Mouse (Mus musculus): ENCODE results near the gene Tmem248. TPM values are rescaled to one million over a fixed set of nuclear protein-coding genes. Genes with fewer than 3 reads are reported as not detected.

Tmem248 gene
- polyA plus RNA-seq (2012; ENCODE audit: insufficient read depth, insufficient read length, missing spikeins) = 30.3 and 33.4 TPM in 2 replicates

- TF ChIP-seq POLR2A (IDR thresholded peaks at IDR 0.05; ENCODE audit: borderline replicate concordance, low read depth, low read length) (no peak), CTCF (IDR thresholded peaks at IDR 0.05; ENCODE audit: low read depth, low read length) (no peak)
- Histone ChIP-seq H3K4me1 (ENCODE audit: control insufficient read depth, insufficient read depth, low read length) (peaks cover 14% of the 10 kb centered on the region), H3K4me3 (ENCODE audit: insufficient read depth, low read length) (no peak within 1 kb of the TSS), H3K27ac (ENCODE audit: insufficient read depth, low read depth, low read length) (no peak within 1 kb of the TSS)
Observed at GRCm38 (mm10) chr5:130216781-130217180, at the start of gene Tmem248. Gene Tmem248 (plus strand): TSS chr5:130217081.

- Histone ChIP-seq H3K4me1 (ENCODE audit: control insufficient read depth, insufficient read depth, low read length) (peaks cover 20% of the 10 kb centered on the region), H3K27ac (ENCODE audit: insufficient read depth, low read depth, low read length) (no peak overlapping the region)
- TF ChIP-seq CTCF (IDR thresholded peaks at IDR 0.05; ENCODE audit: low read depth, low read length) = no peak
- TF ChIP-seq POLR2A (IDR thresholded peaks at IDR 0.05; ENCODE audit: borderline replicate concordance, low read depth, low read length) = no peak
Observed at GRCm38 (mm10) chr5:130169109-130169508, 47.8 kb upstream of the Tmem248 start.

GRCm38 (mm10) chr5:130170666-130171422 lies 46.0 kb upstream of the Tmem248 start:
- no peak for TF ChIP-seq POLR2A (IDR thresholded peaks at IDR 0.05; ENCODE audit: borderline replicate concordance, low read depth, low read length)
- TF ChIP-seq CTCF (IDR thresholded peaks at IDR 0.05; ENCODE audit: low read depth, low read length) = no peak
- Histone ChIP-seq H3K4me1 (ENCODE audit: control insufficient read depth, insufficient read depth, low read length) (peaks cover 23% of the 10 kb centered on the region), H3K4me3 (ENCODE audit: insufficient read depth, low read length) (peak overlapping the region; percentile 56), H3K27ac (ENCODE audit: insufficient read depth, low read depth, low read length) (peak overlapping the region; percentile 69)

More at GRCm38 (mm10) chr5:130169109-130169508, 47.8 kb upstream of the Tmem248 start:
- no peak overlapping the region for H3K4me3 ChIP-seq (ENCODE audit: insufficient read depth, low read length)

- Histone ChIP-seq H3K4me1 (ENCODE audit: control insufficient read depth, insufficient read depth, low read length) (peaks cover 23% of the 10 kb centered on the region), H3K4me3 (ENCODE audit: insufficient read depth, low read length) (peak within 1 kb of the TSS; percentile 64), H3K27ac (ENCODE audit: insufficient read depth, low read depth, low read length) (peak within 1 kb of the TSS; percentile 70)
- no peak for TF ChIP-seq CTCF (IDR thresholded peaks at IDR 0.05; ENCODE audit: low read depth, low read length)
- TF ChIP-seq POLR2A (IDR thresholded peaks at IDR 0.05; ENCODE audit: borderline replicate concordance, low read depth, low read length) = no peak; the same call in 1 of the 2 replicates
Observed at GRCm38 (mm10) chr5:130171423-130171954, 45.4 kb upstream of the Tmem248 start, which contains the start of gene Rabgef1. Gene Rabgef1 (plus strand): TSS chr5:130171798.

- Histone ChIP-seq H3K4me3 (ENCODE audit: insufficient read depth, low read length) (peak overlapping the region; percentile 64), H3K4me1 (ENCODE audit: control insufficient read depth, insufficient read depth, low read length) (peaks cover 23% of the 10 kb centered on the region), H3K27ac (ENCODE audit: insufficient read depth, low read depth, low read length) (peak overlapping the region; percentile 70)
- TF ChIP-seq CTCF (IDR thresholded peaks at IDR 0.05; ENCODE audit: low read depth, low read length) (no peak), POLR2A (IDR thresholded peaks at IDR 0.05; ENCODE audit: borderline replicate concordance, low read depth, low read length) (no peak)
Observed at GRCm38 (mm10) chr5:130171956-130172601, 44.8 kb upstream of the Tmem248 start.

GRCm38 (mm10) chr5:130173012-130173411 lies 43.9 kb upstream of the Tmem248 start:
- Histone ChIP-seq H3K4me1 (ENCODE audit: control insufficient read depth, insufficient read depth, low read length) (peaks cover 26% of the 10 kb centered on the region), H3K27ac (ENCODE audit: insufficient read depth, low read depth, low read length) (no peak overlapping the region), H3K4me3 (ENCODE audit: insufficient read depth, low read length) (peak overlapping the region; percentile 64)
- TF ChIP-seq CTCF (IDR thresholded peaks at IDR 0.05; ENCODE audit: low read depth, low read length) = no peak
- no peak for TF ChIP-seq POLR2A (IDR thresholded peaks at IDR 0.05; ENCODE audit: borderline replicate concordance, low read depth, low read length)

GRCm38 (mm10) chr5:130177871-130178270 lies 39.0 kb upstream of the Tmem248 start:
- TF ChIP-seq CTCF (IDR thresholded peaks at IDR 0.05; ENCODE audit: low read depth, low read length) (no peak), POLR2A (IDR thresholded peaks at IDR 0.05; ENCODE audit: borderline replicate concordance, low read depth, low read length) (no peak)
- H3K4me3 ChIP-seq (ENCODE audit: insufficient read depth, low read length) = no peak overlapping the region
- peaks cover 32% of the 10 kb centered on the region for H3K4me1 ChIP-seq (ENCODE audit: control insufficient read depth, insufficient read depth, low read length)
- no peak overlapping the region for H3K27ac ChIP-seq (ENCODE audit: insufficient read depth, low read depth, low read length)

- Histone ChIP-seq H3K4me1 (ENCODE audit: control insufficient read depth, insufficient read depth, low read length) (peaks cover 18% of the 10 kb centered on the region), H3K27ac (ENCODE audit: insufficient read depth, low read depth, low read length) (no peak overlapping the region), H3K4me3 (ENCODE audit: insufficient read depth, low read length) (no peak overlapping the region)
- TF ChIP-seq CTCF (IDR thresholded peaks at IDR 0.05; ENCODE audit: low read depth, low read length) (no peak), POLR2A (IDR thresholded peaks at IDR 0.05; ENCODE audit: borderline replicate concordance, low read depth, low read length) (no peak)
Observed at GRCm38 (mm10) chr5:130180362-130180761, 36.5 kb upstream of the Tmem248 start.

GRCm38 (mm10) chr5:130181740-130182540 lies 34.9 kb upstream of the Tmem248 start:
- H3K4me3 ChIP-seq (ENCODE audit: insufficient read depth, low read length) = no peak overlapping the region
- TF ChIP-seq CTCF (IDR thresholded peaks at IDR 0.05; ENCODE audit: low read depth, low read length) (no peak), POLR2A (IDR thresholded peaks at IDR 0.05; ENCODE audit: borderline replicate concordance, low read depth, low read length) (no peak)
- H3K4me1 ChIP-seq (ENCODE audit: control insufficient read depth, insufficient read depth, low read length) = peaks cover 18% of the 10 kb centered on the region
- no peak overlapping the region for H3K27ac ChIP-seq (ENCODE audit: insufficient read depth, low read depth, low read length)
